Mouse (Mus musculus) urinary bladder, postnatal 14 days (tissue): ENCODE measurements around the gene Appl2.
"Not testable (repeated sequence)": the region's sequence is repeated elsewhere in the genome, so short reads cannot be mapped to it uniquely, and the experiment has no call there.

Source experiments
- DNase-seq: peaks from one replicate; pipeline ENCODE4 v3.0.0; 2021; ENCODE audit warnings: low spot score

Gene Appl2

GRCm38 (mm10) chr10:83648131-83649020 is at the start of gene Appl2:
TSS of gene Appl2 (minus strand) at chr10:83648738.
- peak; percentile 95 for DNase-seq

- DNase-seq = no peak
Observed at GRCm38 (mm10) chr10:83696226-83696625, 47.7 kb upstream of the Appl2 start.

DNA sequence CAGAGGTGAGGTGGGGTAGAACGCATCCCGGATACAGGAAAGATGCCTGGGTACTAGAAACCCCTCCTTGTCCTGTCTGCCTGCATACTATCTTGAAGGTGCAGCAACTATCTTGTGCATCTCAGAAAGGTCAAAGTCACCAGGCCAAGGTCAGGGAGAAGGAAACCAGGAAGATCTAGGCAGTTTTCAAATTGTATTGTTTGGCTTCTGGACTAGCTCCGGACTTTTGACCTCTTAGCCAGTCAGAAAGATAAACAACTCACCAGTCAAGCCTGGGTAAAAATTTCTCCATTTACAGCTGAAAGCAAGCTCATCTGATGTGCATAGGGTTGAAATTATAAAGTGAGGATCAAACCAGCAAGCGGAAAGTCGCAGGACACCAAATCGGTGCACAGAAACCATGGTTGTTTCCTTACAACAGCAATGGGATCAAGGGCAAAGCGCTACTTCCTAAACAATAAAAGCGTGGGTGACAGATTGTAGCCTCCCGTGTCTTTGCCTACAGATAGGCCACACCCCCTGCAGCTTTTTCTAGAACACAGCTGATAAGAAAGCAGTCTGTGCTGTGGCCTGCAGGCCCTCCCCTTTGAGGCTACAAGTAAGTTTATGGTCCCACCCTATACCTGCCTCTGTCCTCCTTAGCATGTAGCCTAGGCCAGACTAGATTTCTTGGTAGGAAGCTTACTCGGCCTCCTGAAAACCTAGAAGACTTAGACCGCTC is 43.8 kb upstream of the Appl2 start:
- no peak for DNase-seq

DNA sequence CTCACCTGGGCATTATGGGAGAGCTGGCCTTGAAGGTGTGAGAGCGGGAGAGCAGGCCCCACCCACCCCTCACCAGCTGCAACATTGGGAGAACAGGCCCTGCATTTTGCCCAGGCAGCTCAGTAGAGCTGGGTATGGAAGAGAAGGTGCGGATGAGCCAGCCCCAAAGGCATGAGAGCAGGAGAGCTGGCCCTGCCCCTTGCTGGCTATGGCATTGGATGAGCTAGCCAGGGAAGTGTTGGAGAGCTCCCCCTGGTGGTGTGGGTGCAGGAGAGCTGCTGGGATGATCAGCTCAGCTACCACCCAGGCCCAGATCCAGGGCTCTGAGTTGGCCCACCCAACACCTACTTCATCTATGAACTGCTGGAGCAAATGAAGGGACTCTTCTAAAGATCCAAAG is 39.7 kb upstream of the Appl2 start:
- no peak for DNase-seq

DNA sequence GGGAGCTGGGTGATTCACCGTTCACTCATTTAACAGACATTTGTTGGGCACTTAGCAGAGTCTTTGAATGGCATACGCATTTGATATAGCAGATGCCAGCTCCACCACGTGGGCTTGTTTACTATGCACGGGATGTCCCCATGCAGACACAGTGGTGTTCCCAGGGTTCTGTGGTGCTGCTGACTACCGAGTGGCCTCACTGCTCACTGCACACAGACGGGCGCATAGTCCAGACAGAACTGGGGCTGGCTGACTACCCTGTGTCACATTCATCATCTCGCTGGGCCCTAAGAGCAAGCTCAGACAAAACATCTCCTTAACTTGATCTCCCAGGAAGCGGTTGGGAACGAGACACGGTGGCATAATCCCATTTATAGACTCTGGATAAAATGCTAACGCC is 32.8 kb upstream of the Appl2 start:
- DNase-seq = no peak

DNA sequence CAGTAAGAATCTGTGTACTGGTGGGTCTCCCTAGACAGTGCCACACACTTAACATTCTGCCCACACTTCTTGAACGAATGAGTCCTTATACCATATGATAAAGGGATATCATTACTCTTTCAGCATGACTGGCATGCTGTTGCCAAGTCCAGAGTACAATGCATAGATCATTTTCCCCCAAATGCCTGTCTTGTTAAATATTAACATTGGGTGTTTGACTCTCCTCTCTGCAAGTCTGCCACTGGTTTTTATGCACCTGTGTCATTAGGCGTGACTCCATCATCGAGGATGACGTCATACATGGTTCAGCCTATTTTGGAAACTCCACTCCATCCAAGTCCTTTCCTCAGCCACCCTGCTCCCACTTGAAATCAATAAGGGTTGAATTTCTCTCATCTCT is 18.0 kb upstream of the Appl2 start:
- no peak for DNase-seq

DNA sequence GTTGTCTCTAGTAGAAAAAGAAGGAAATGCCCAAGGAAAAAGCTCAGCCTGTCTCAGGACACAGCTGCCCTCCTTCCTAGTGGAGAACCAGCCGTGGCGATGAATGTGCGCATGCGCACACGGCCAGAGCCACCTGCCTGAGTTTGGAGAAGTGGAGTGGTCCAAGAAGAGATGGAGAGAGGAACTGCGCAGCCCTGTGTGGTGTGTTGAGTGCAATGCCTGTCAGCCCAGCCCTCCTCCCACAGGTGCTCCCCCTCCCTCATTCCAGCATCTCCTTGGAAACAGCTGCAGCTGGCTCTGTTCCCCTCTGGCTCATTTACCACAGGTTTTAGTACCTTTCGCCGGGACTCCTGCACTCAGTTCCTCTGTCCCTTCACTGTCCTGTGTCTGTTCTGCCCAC is 13.4 kb upstream of the Appl2 start:
- DNase-seq = no peak

DNA sequence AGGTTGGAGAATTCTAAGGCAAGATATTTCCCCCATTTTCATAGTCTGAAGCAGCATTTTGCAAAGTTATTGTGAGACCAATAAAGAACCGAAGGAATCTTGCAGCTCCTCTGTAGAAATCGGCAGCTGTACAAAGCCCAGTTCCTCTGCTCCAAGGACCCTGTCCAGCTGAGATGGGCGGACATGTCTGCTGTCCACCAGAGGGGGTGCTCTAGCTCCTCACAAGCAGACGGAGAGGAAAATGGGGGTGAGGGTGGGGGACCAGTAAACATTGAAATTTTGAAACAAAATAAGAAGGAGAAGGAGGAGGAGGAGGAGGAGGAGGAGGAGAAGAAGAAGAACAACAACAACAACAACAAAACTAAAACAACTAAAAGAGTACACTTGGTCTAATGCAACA is 12.1 kb upstream of the Appl2 start:
- DNase-seq = no peak

DNA sequence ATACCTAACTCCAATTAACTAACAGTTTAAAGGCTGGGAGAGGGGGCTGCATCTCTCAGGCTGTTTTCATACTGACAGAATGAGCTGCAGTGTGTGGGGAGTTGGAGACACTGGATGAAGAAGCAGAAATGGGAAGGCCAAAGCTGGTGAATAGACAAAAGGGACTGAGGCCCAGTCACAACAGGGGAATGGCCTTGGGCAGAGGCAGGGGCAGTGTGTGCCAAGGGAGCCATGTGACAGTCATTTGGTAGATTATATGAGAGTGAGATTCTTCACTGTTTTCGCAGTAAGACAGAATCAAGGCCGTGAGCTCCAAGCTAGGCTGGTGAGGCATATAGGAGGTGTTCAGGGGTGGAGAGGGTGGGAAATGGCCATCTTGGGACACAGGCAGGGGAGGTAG is 6.1 kb upstream of the Appl2 start:
- no peak for DNase-seq

- DNase-seq = not testable (repeated sequence)
Observed at GRCm38 (mm10) chr10:83652205-83652866, 3.8 kb upstream of the Appl2 start.

GRCm38 (mm10) chr10:83649037-83649436 is 499 bp upstream of the Appl2 start:
- DNase-seq = no peak

DNA sequence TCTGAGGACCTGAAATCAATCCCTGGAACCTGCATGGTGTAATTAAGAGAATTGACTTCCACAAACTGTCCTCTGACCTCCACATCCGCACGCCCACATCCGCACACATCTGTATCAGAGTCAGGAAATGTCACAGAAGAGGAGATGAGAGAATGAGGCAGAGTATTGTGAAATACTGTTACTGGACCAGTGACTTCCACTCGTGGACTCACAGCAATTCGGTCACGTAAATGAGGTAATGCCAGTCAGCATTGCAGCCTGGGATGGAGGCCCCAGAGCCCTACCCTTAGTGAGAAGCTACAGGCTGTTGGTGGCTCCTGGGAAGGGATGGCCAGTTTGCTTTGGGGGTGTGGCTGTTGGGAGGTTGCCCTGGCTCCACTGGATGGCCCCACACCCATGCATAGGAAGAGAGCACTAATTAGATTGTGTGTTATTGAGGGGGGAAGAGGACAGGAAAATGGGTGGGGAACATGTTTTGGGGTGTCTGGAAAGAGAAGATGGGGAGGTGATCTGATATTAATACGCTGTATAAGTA is 2.1 kb downstream of the Appl2 start:
- DNase-seq = no peak

DNA sequence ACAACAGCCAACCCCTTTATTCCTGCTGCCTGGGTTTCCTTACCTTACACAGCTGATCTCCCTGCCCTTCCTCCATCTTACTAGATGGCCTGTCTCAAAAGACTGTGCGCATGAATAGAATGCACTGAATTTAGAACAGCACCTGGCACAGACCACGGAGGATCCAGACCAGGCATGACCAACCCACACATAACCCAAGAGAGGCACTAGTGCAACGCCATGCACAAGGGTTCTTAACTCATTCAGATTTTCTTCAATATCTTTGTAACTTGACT is 2.9 kb downstream of the Appl2 start:
- no peak for DNase-seq

GRCm38 (mm10) chr10:83644865-83645715 is 3.4 kb downstream of the Appl2 start:
- DNase-seq = peak; percentile 40

GRCm38 (mm10) chr10:83644167-83644566 is 4.4 kb downstream of the Appl2 start:
- DNase-seq = no peak

- DNase-seq = no peak
Observed at GRCm38 (mm10) chr10:83641641-83642040, 6.9 kb downstream of the Appl2 start.

GRCm38 (mm10) chr10:83639881-83640386 is 8.6 kb downstream of the Appl2 start:
- DNase-seq = no peak

DNA sequence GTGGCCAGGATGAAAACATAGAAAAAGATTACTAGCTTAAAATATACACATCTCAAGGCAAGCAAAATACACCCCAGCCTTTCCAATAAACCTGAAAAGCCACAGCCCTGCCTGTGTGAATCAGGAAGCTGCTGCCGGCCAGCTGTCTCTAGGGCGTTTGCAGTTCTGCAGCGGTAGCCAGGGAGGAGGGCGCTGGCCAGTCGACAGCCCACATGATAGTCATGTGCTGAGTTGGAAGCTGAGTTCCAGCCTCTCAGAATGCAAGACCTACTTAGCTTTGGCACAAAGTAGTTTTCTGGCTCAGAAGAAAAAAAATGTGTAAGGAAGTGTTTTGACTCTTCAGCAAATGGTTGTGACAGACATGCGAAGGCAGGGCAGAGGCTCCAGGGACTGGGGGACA is 11.2 kb downstream of the Appl2 start:
- DNase-seq = peak; percentile 74

GRCm38 (mm10) chr10:83636191-83636590 is 12.3 kb downstream of the Appl2 start:
- DNase-seq = no peak

DNA sequence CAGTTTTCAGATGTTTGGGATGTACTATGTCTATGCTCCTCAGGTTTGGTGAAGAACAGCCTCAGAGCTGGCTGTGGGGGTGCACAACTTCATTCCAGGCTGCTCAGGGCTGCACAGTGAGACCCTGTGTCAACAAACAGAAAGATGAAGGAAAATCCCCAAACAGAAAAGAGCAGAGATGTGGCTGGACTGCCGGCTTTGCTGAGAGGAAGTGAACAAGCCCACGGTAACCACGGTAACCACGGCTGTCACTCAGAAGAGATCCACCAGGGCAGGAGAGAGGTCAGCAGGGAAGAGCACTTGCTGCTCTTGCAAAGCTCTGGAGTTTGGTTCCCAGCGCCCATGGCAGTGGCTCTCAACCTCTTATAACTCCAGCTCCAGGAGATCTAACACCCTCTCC is 14.1 kb downstream of the Appl2 start:
- DNase-seq = no peak

GRCm38 (mm10) chr10:83632806-83633374 is 15.6 kb downstream of the Appl2 start:
- DNase-seq = no peak
